Mouse (Mus musculus): ENCODE data around the gene Dnm3.

- TF ChIP-seq CTCF (IDR thresholded peaks at IDR 0.05; ENCODE audit: extremely low read depth, insufficient read depth, low read length) (no peak), POLR2A (IDR thresholded peaks at IDR 0.05; ENCODE audit: extremely low read depth, insufficient read depth, low read length) (no peak)
These were observed 377.6 kb downstream of the Dnm3 start for GRCm38 (mm10) chr1:162100033-162100820.
